Mouse (Mus musculus) forebrain, embryonic 11.5 days (tissue): ENCODE measurements at regions not wholly inside any gene's neighbourhood (a gene's known extent, or its start where the extent isn't known, plus 50 kb on each side); places are given as distances from the start of the nearest gene placed in this dataset.

Experiments
- ATAC-seq: fragments of 200-750 bp; cut with Nextera tagmentation; replicated peaks from 2 replicates; pipeline ENCODE4 v1.8.0; 2017; ENCODE audit warnings: moderate TSS enrichment; ENCODE audit not compliant: low FRiP score
- DNase-seq: peaks from one replicate; pipeline ENCODE4 v3.0.0-alpha.2; 2017; ENCODE audit warnings: low spot score
- H3K27ac ChIP-seq: fragments of 300-500 bp; sonication (generic); 2 replicates; pipeline ENCODE4 v1.5.1; 2014; ENCODE audit warnings: low read depth, low read length
- H3K27me3 ChIP-seq: fragments of 300-500 bp; sonication (generic); 2 replicates; pipeline ENCODE4 v1.6.1; 2014; ENCODE audit warnings: mild to moderate bottlenecking, low read length, mixed read lengths; ENCODE audit not compliant: control insufficient read depth, insufficient read depth
- H3K36me3 ChIP-seq: fragments of 300-500 bp; sonication (generic); 2 replicates; pipeline ENCODE4 v1.6.1; 2014; ENCODE audit warnings: mild to moderate bottlenecking, low read length, moderate library complexity, mixed read lengths; ENCODE audit not compliant: control insufficient read depth, insufficient read depth
- H3K4me1 ChIP-seq: fragments of 300-500 bp; sonication (generic); replicated peaks from 2 replicates; pipeline ENCODE4 v1.6.1; 2014; ENCODE audit warnings: low read length, mixed read lengths; ENCODE audit not compliant: control insufficient read depth, insufficient read depth
- H3K4me2 ChIP-seq: fragments of 300-500 bp; sonication (generic); 2 replicates; pipeline ENCODE4 v1.6.1; 2014; ENCODE audit warnings: low read depth, mild to moderate bottlenecking, low read length, moderate library complexity, mixed read lengths; ENCODE audit not compliant: severe bottlenecking
- H3K4me3 ChIP-seq: fragments of 300-500 bp; sonication (generic); 2 replicates; pipeline ENCODE4 v1.5.1; 2014; ENCODE audit warnings: low read depth, low read length
- H3K9ac ChIP-seq: fragments of 300-500 bp; sonication (generic); 2 replicates; pipeline ENCODE4 v1.6.1; 2014; ENCODE audit warnings: low read length
- H3K9me3 ChIP-seq: fragments of 300-500 bp; sonication (generic); 2 replicates; pipeline ENCODE4 v1.6.1; 2016; ENCODE audit warnings: low read length, mixed read lengths; ENCODE audit not compliant: control insufficient read depth
- WGBS: fragments of 180-500 bp; shearing (Covaris S2); extraction: QIAGEN DNeasy Blood & Tissue Kit; methylation state at CpG from one replicate; pipeline ENCODE4 v1.1.7; 2014; 5-methylcytosine and 5-hydroxymethylcytosine counted together

DNA sequence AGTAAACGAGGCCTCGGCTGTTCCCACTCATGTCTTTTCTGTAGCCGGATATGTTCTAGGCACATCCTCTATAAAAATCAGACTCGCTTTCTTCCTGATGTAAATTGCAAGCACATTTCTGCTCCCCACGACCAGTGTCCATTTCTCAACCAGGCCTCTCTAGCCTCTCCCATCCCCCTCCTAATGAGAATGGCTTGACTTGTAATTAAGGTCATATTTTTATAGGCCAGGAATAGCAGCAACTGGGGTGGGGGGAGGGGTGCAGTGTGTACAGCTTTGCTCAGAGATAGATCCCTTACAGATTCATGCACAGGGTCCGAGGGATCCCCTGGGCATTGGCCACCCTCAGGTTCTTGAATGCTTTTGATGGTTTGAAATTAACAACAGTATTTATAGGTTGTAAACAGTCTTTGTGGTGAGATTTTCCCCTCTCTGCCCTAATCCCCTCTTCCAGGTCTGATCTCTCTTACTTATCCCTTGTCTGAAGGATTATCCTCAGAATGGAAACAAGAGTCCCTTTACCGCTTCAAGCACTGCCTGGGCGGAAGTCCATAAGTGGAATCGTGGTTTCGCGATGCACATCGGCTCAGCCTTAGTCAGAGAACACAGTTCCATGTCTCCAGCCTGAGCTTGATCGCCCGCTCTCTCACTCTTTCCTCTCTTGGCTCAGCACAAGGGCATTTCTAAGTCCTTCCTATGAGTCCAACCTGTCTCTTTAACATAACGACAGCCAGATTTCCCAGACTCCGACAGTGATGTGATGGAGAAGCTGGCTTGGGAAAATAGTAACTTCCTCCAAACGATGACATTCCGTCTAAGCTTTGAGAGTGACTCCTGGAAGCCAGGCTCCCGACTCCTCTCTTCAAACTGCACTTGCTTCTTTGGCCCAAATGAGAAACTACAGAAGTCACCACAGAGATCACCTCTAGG is 124.3 kb upstream of the Msx2 start:
- no peak overlapping the region for H3K9ac ChIP-seq
- 0 out of 2 replicates have a peak, but pooled peaks cover 3% of the 10 kb centered on the region for H3K4me1 ChIP-seq
- H3K9me3 ChIP-seq, result no peaks in the 10 kb centered on the region
- DNase-seq (no peak), ATAC-seq (no peak)
- WGBS, result 51% methylated on average over 19 of the region's 19 CpGs
- H3K4me2 ChIP-seq, result no peak overlapping the region
- no peaks in the 10 kb centered on the region for H3K36me3 ChIP-seq
- H3K27ac ChIP-seq, result no peak overlapping the region
- no peak overlapping the region for H3K4me3 ChIP-seq
- peaks cover 5% of the 10 kb centered on the region; the same call in 1 of the 2 replicates for H3K27me3 ChIP-seq

- Histone ChIP-seq H3K9ac (no peak overlapping the region), H3K27me3 (peaks cover 5% of the 10 kb centered on the region; the same call in 1 of the 2 replicates), H3K9me3 (no peaks in the 10 kb centered on the region), H3K4me2 (no peak overlapping the region), H3K4me1 (no peaks in the 10 kb centered on the region), H3K36me3 (no peaks in the 10 kb centered on the region), H3K27ac (no peak overlapping the region), H3K4me3 (no peak overlapping the region)
- DNase-seq, result no peak
- 14% methylated on average over 5 of the region's 5 CpGs for WGBS
- no peak for ATAC-seq
Measured at GRCm38 (mm10) chr13:53592755-53593154, 119.9 kb upstream of the Msx2 start.

- H3K27me3 ChIP-seq, result no peaks in the 10 kb centered on the region
- H3K27ac ChIP-seq, result no peak overlapping the region
- 53% methylated on average over 4 of the region's 4 CpGs for WGBS
- H3K9me3 ChIP-seq, result no peaks in the 10 kb centered on the region
- no peaks in the 10 kb centered on the region for H3K4me1 ChIP-seq
- no peak overlapping the region for H3K9ac ChIP-seq
- no peak for ATAC-seq
- no peaks in the 10 kb centered on the region for H3K36me3 ChIP-seq
- H3K4me2 ChIP-seq, result no peak overlapping the region
- no peak for DNase-seq
- no peak overlapping the region for H3K4me3 ChIP-seq
Measured at GRCm38 (mm10) chr13:53586771-53587170, 113.9 kb upstream of the Msx2 start.

- Histone ChIP-seq H3K27ac (no peak overlapping the region), H3K27me3 (no peaks in the 10 kb centered on the region), H3K36me3 (no peaks in the 10 kb centered on the region), H3K4me1 (no peaks in the 10 kb centered on the region), H3K4me2 (no peak overlapping the region), H3K9me3 (no peaks in the 10 kb centered on the region; the same call in 1 of the 2 replicates), H3K4me3 (no peak overlapping the region), H3K9ac (no peak overlapping the region)
- 84% methylated on average over 9 of the region's 9 CpGs for WGBS
- ATAC-seq (no peak), DNase-seq (no peak)
Measured at GRCm38 (mm10) chr13:53584504-53585130, 111.7 kb upstream of the Msx2 start.

DNA sequence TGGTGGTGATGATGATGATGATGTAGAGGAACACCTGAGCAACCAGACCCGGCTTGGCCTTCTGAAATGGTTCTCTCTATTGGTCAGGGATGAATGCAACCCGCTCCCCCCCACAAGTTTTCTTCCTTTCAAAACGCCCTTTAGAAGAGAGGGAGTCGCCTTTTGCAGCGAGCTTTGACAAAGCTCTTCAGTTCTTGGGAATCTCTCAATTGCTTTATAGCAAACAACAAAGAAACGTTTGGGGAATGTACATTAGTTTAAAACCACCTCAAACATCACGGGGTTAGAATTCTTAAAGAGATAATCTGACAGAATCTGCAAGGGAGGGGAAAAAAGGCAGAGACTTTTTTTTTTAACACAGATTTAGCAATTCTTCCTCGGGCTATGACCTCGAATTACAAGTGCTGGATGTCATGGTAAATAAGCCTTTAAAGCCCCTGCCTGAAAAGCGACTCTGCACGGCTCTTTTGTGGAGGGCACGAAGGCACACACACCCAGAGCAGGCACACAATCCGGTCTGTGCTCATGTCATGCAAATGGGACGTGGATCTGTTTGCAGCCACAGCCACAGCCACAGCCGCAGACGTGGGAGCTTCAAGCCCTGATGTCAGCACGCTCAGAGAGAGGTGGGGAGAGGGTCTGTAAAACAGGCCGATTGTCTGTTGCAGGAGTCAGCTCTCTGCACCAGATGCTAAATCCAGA is 81.2 kb upstream of the Msx2 start:
- Histone ChIP-seq H3K9me3 (no peaks in the 10 kb centered on the region), H3K27me3 (no peaks in the 10 kb centered on the region), H3K9ac (peak overlapping the region; percentile 6; the same call in 1 of the 2 replicates), H3K4me2 (peak overlapping the region; percentile 15; the same call in 1 of the 2 replicates), H3K27ac (no peak overlapping the region), H3K4me3 (no peak overlapping the region), H3K4me1 (peaks cover 7% of the 10 kb centered on the region; the same call in 1 of the 2 replicates), H3K36me3 (no peaks in the 10 kb centered on the region)
- ATAC-seq (no peak), DNase-seq (peak; percentile 66)
- 11% methylated on average over 18 of the region's 18 CpGs for WGBS

- peaks cover 7% of the 10 kb centered on the region; the same call in 1 of the 2 replicates for H3K4me1 ChIP-seq
- WGBS, result 73% methylated on average over 13 of the region's 13 CpGs
- no peak overlapping the region for H3K27ac ChIP-seq
- no peak overlapping the region for H3K4me2 ChIP-seq
- DNase-seq (peak; percentile 46), ATAC-seq (no peak)
- peak overlapping the region; percentile 6; the same call in 1 of the 2 replicates for H3K9ac ChIP-seq
- no peaks in the 10 kb centered on the region for H3K9me3 ChIP-seq
- H3K4me3 ChIP-seq, result no peak overlapping the region
- H3K36me3 ChIP-seq, result no peaks in the 10 kb centered on the region
- no peaks in the 10 kb centered on the region for H3K27me3 ChIP-seq
Measured at GRCm38 (mm10) chr13:53553192-53553875, 80.5 kb upstream of the Msx2 start.

DNA sequence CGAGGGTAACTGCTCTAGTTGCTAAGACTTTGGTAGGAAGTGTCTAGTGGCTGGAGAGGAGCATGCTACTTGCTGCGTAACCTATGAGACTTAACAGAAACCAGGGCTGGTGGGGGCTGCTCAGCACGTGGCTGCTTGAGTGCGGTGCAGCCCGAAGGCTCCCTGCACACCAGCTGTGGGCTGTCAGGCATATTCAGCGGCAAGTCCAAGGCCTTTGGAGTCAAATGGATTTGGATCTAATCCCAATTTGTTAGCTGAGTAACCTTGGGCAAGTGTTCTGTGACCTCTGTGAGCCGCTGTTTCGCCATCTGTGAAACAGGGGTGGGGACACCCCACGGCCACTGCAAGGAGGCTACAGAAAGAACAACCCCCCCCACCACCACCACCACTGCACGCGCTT is 75.5 kb upstream of the Msx2 start:
- WGBS, result 71% methylated on average over 11 of the region's 11 CpGs
- no peak overlapping the region for H3K27ac ChIP-seq
- H3K27me3 ChIP-seq, result no peaks in the 10 kb centered on the region

DNA sequence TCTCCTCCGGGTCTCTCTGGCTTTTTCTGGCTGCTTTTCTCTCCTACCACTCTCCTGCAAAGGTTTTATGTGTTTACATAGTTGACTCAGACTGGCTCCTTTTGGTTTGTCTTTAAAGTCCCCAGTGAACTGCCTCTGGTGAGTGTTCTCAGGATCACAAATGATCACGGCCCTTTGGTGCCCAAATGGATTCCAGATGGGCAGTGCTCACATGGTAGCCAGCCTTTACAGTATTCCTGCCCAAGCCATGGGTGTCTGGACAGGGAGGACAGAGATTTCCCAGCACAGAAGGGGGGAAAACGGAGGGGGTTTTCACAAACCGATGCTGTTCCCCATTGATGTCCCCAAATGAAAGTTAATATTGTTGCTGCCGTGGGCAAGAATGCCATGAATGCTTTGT is 70.4 kb upstream of the Msx2 start:
- no peak for DNase-seq
- Histone ChIP-seq H3K4me3 (no peak overlapping the region), H3K36me3 (no peaks in the 10 kb centered on the region), H3K27ac (no peak overlapping the region), H3K27me3 (no peaks in the 10 kb centered on the region), H3K4me1 (no peaks in the 10 kb centered on the region), H3K4me2 (no peak overlapping the region), H3K9me3 (no peaks in the 10 kb centered on the region), H3K9ac (no peak overlapping the region)
- ATAC-seq, result no peak
- 61% methylated on average over 5 of the region's 5 CpGs for WGBS

More for the DNA sequence above, 75.5 kb upstream of the Msx2 start:
- no peaks in the 10 kb centered on the region for H3K4me1 ChIP-seq
- DNase-seq, result no peak
- no peak overlapping the region for H3K4me2 ChIP-seq
- no peaks in the 10 kb centered on the region for H3K9me3 ChIP-seq
- no peak overlapping the region for H3K9ac ChIP-seq
- H3K36me3 ChIP-seq, result no peaks in the 10 kb centered on the region
- no peak for ATAC-seq
- H3K4me3 ChIP-seq, result no peak overlapping the region
